Mouse (Mus musculus): ENCODE results near the gene Hoxc6. TPM values are rescaled to one million over a fixed set of nuclear protein-coding genes. Genes with fewer than 3 reads are reported as not detected.
A peak's percentile ranks its signal among the peaks of the same experiment; 100 is the strongest.

The Hoxc6 gene
- polyA plus RNA-seq, 1 experiment from 2014 or later: 0.11 TPM

GRCm38 (mm10) chr15:102970740-102971139 is 27.3 kb upstream of the Hoxc6 start:
- no peak overlapping the region for H3K27ac ChIP-seq (replicated peaks)
- no peak overlapping the region for H3K4me3 ChIP-seq (replicated peaks)
- H3K9ac ChIP-seq: no peak overlapping the region
- peaks cover 8% of the 10 kb centered on the region; the same call in 1 of the 2 replicates for H3K4me1 ChIP-seq
- H3K9me3 ChIP-seq (replicated peaks): no peaks in the 10 kb centered on the region
- peaks cover 99% of the 10 kb centered on the region for H3K27me3 ChIP-seq
- no peaks in the 10 kb centered on the region for H3K36me3 ChIP-seq
- 1% methylated on average over 12 of the region's 12 CpGs for whole genome bisulfite sequencing
- ATAC-seq (ENCODE audit: insufficient number of reproducible peaks, low FRiP score, low TSS enrichment, low read depth): no peak
- H3K4me2 ChIP-seq (replicated peaks): no peak overlapping the region

- no peak overlapping the region for H3K4me2 ChIP-seq (replicated peaks)
- H3K36me3 ChIP-seq: no peaks in the 10 kb centered on the region
- H3K9me3 ChIP-seq (replicated peaks): no peaks in the 10 kb centered on the region
- no peak for ATAC-seq (ENCODE audit: insufficient number of reproducible peaks, low FRiP score, low TSS enrichment, low read depth)
- H3K9ac ChIP-seq: no peak overlapping the region
- 2% methylated on average over 21 of the region's 21 CpGs for WGBS
- peaks cover 7% of the 10 kb centered on the region; the same call in 1 of the 2 replicates for H3K4me1 ChIP-seq
- no peak overlapping the region for H3K4me3 ChIP-seq (replicated peaks)
- H3K27me3 ChIP-seq: peaks cover 99% of the 10 kb centered on the region
- no peak overlapping the region for H3K27ac ChIP-seq (replicated peaks)
Measured at GRCm38 (mm10) chr15:102972254-102972653, 25.8 kb upstream of the Hoxc6 start.

DNA sequence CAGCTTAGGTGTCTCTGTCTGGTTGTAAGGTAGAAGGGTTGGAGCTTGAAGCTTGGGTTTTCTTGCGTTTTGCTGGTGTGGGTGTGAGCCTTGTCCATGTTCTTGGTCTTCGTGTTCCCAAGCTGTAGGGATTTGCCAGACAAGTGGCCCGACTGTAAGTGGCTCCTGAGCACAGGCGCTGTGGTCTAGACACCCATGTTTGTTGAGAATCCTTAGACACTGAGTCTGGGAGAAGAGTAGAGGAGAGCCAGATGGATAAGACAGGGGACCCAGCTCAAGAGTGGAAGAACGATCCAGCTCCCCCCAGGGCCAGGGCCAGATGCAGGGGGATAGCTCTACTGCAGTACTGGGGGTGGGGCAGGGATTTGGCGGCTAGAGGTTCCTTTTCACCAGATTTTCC is 25.3 kb upstream of the Hoxc6 start:
- WGBS: 6% methylated on average over 6 of the region's 6 CpGs
- H3K4me1 ChIP-seq: peaks cover 10% of the 10 kb centered on the region; the same call in 1 of the 2 replicates
- no peak overlapping the region for H3K9ac ChIP-seq
- no peak overlapping the region for H3K27ac ChIP-seq (replicated peaks)
- H3K27me3 ChIP-seq: peaks cover 99% of the 10 kb centered on the region
- no peak for ATAC-seq (ENCODE audit: insufficient number of reproducible peaks, low FRiP score, low TSS enrichment, low read depth)
- H3K9me3 ChIP-seq (replicated peaks): no peaks in the 10 kb centered on the region
- no peak overlapping the region for H3K4me2 ChIP-seq (replicated peaks)
- H3K4me3 ChIP-seq (replicated peaks): no peak overlapping the region
- H3K36me3 ChIP-seq: no peaks in the 10 kb centered on the region

- H3K27ac ChIP-seq (replicated peaks): no peak overlapping the region
- H3K9me3 ChIP-seq (replicated peaks): no peaks in the 10 kb centered on the region
- H3K4me1 ChIP-seq: peaks cover 10% of the 10 kb centered on the region; the same call in 1 of the 2 replicates
- H3K27me3 ChIP-seq: peaks cover 100% of the 10 kb centered on the region
- H3K9ac ChIP-seq: no peak overlapping the region
- H3K4me2 ChIP-seq (replicated peaks): no peak overlapping the region
- H3K36me3 ChIP-seq: no peaks in the 10 kb centered on the region
- no peak overlapping the region for H3K4me3 ChIP-seq (replicated peaks)
- WGBS: 6% methylated on average over 7 of the region's 7 CpGs
- no peak for ATAC-seq (ENCODE audit: insufficient number of reproducible peaks, low FRiP score, low TSS enrichment, low read depth)
Measured at GRCm38 (mm10) chr15:102975034-102975433, 23.0 kb upstream of the Hoxc6 start.

DNA sequence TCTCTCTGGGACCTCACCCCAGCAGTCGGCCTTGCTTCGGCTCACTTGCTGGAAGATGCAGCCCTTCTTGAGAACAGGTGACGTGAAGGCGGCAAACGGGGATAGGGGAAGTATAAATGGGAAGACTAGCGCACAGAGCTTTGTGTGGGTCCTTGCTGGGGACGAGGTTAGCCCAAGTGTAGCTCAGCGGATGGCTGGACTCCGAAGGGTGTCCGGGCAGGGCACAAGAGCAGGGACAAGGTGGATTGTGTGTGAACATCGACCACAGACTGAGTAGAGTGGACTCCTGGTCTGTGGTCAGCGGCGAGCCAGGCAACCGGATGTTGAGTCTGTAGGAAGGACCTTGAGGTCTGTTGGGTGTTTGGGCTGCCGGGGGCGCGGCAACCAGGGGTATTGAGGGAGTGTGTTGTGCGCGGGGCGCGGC is 22.4 kb upstream of the Hoxc6 start:
- H3K9me3 ChIP-seq (replicated peaks): no peaks in the 10 kb centered on the region
- no peak overlapping the region for H3K27ac ChIP-seq (replicated peaks)
- 2% methylated on average over 21 of the region's 21 CpGs for WGBS
- no peaks in the 10 kb centered on the region for H3K36me3 ChIP-seq
- no peak; the same call in 1 of the 2 replicates for ATAC-seq (ENCODE audit: insufficient number of reproducible peaks, low FRiP score, low TSS enrichment, low read depth)
- no peak overlapping the region for H3K4me2 ChIP-seq (replicated peaks)
- H3K4me3 ChIP-seq (replicated peaks): no peak overlapping the region
- peaks cover 10% of the 10 kb centered on the region; the same call in 1 of the 2 replicates for H3K4me1 ChIP-seq
- no peak overlapping the region for H3K9ac ChIP-seq
- H3K27me3 ChIP-seq: peaks cover 100% of the 10 kb centered on the region

GRCm38 (mm10) chr15:102976171-102976570 is 21.9 kb upstream of the Hoxc6 start, which contains the start of gene Hoxc9:
Gene Hoxc9, plus strand, starts transcription at chr15:102976439.
- no peak within 1 kb of the TSS for H3K27ac ChIP-seq (replicated peaks)
- WGBS: 4% methylated on average over 19 of the region's 20 CpGs

GRCm38 (mm10) chr15:102976631-102977422 is 21.2 kb upstream of the Hoxc6 start:
- Histone ChIP-seq H3K4me3 (replicated peaks) (peak overlapping the region; percentile 19), H3K4me1 (peaks cover 16% of the 10 kb centered on the region), H3K27me3 (peaks cover 100% of the 10 kb centered on the region), H3K4me2 (replicated peaks) (peak overlapping the region; percentile 12), H3K36me3 (no peaks in the 10 kb centered on the region), H3K27ac (replicated peaks) (no peak overlapping the region), H3K9me3 (replicated peaks) (no peaks in the 10 kb centered on the region), H3K9ac (no peak overlapping the region)
- ATAC-seq (ENCODE audit: insufficient number of reproducible peaks, low FRiP score, low TSS enrichment, low read depth): no peak
- WGBS: 1% methylated on average over 37 of the region's 37 CpGs

More at GRCm38 (mm10) chr15:102976171-102976570, 21.9 kb upstream of the Hoxc6 start, which contains the start of gene Hoxc9:
- Histone ChIP-seq H3K4me3 (replicated peaks) (peak within 1 kb of the TSS; percentile 19), H3K9me3 (replicated peaks) (no peaks in the 10 kb centered on the region), H3K36me3 (no peaks in the 10 kb centered on the region), H3K9ac (no peak within 1 kb of the TSS), H3K4me1 (peaks cover 10% of the 10 kb centered on the region; the same call in 1 of the 2 replicates), H3K4me2 (replicated peaks) (peak within 1 kb of the TSS; percentile 12), H3K27me3 (peaks cover 100% of the 10 kb centered on the region)
- no peak for ATAC-seq (ENCODE audit: insufficient number of reproducible peaks, low FRiP score, low TSS enrichment, low read depth)

GRCm38 (mm10) chr15:102977423-102977974 is 20.6 kb upstream of the Hoxc6 start:
- Histone ChIP-seq H3K4me2 (replicated peaks) (peak overlapping the region; percentile 12), H3K9me3 (replicated peaks) (no peaks in the 10 kb centered on the region), H3K9ac (no peak overlapping the region), H3K27me3 (peaks cover 100% of the 10 kb centered on the region), H3K4me3 (replicated peaks) (peak overlapping the region; percentile 19), H3K27ac (replicated peaks) (no peak overlapping the region), H3K36me3 (no peaks in the 10 kb centered on the region), H3K4me1 (peaks cover 20% of the 10 kb centered on the region)
- ATAC-seq (ENCODE audit: insufficient number of reproducible peaks, low FRiP score, low TSS enrichment, low read depth): no peak
- 4% methylated on average over 16 of the region's 16 CpGs for WGBS

DNA sequence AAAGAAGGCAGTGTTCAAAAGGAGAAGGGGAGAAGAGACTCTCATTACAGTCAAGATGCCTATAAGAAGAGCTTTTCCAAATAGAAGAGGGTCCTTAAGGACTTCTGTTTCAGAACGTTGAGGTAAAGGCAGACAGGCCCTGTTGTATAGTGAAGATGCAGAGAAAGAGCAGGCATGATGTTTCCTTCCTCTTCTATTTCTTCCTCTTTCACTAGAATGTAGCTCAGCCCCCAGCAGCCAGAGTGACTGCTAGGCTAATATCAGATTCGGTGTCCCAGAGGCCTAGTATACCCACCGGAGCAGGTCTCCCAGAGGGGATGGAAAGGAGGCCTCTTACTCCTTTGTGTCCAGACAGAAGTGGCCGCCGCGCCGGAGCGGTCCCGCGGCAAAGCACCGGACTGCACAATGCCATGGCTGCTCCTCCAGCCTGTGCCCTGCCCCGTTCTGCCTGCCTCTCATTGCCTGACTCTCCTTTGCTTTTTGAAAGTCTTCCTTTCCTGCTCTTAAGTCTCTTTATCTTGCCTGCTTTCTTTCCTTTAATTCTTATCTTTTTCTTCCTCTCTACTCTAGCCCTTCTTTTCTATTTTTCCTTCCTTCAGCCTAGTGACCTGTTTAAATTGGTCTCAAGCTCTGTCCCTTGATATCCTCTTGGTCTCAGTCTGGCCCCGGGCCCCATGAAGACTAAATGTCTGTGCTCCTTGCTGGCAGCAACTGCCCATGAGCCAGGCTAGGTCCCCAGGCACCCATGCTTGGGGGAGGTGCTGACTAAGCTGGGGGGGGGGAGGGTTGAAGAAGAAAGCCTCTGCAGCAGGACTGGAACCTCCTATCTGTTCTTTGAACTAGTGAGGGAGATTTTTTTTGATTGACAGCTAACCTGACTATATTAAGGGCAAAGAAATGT is 19.2 kb upstream of the Hoxc6 start:
- Histone ChIP-seq H3K36me3 (no peaks in the 10 kb centered on the region), H3K27me3 (peaks cover 99% of the 10 kb centered on the region), H3K4me2 (replicated peaks) (no peak overlapping the region), H3K9ac (no peak overlapping the region), H3K4me1 (peaks cover 20% of the 10 kb centered on the region), H3K27ac (replicated peaks) (no peak overlapping the region), H3K9me3 (replicated peaks) (no peaks in the 10 kb centered on the region), H3K4me3 (replicated peaks) (no peak overlapping the region)
- ATAC-seq (ENCODE audit: insufficient number of reproducible peaks, low FRiP score, low TSS enrichment, low read depth): no peak
- WGBS: 3% methylated on average over 13 of the region's 13 CpGs

DNA sequence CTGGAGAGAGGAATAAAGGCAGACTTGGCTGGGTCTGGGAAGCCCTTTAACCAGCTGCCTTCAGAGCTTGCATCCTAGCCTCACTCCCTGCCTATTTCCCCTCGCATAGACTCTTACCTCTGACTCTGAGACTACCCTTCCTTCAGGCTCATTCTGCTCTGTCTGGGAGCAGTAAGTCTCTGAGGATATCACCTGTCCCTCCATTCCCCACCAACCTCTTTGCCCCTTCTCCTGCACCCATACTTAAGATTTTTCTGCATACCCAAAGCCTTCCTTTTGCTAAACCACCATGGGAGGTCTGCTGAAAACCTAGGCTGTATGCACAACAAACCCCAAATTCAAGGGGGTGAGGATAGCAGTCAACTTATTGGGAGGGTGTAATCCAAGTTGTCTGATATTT is 18.1 kb upstream of the Hoxc6 start:
- 0% methylated on average over 1 of the region's 1 CpGs for WGBS
- ATAC-seq (ENCODE audit: insufficient number of reproducible peaks, low FRiP score, low TSS enrichment, low read depth): no peak
- Histone ChIP-seq H3K36me3 (no peaks in the 10 kb centered on the region), H3K4me2 (replicated peaks) (no peak overlapping the region), H3K27me3 (peaks cover 97% of the 10 kb centered on the region), H3K27ac (replicated peaks) (no peak overlapping the region), H3K9ac (no peak overlapping the region), H3K9me3 (replicated peaks) (no peaks in the 10 kb centered on the region), H3K4me1 (peaks cover 20% of the 10 kb centered on the region), H3K4me3 (replicated peaks) (no peak overlapping the region)

- H3K27me3 ChIP-seq: peaks cover 97% of the 10 kb centered on the region
- no peaks in the 10 kb centered on the region for H3K9me3 ChIP-seq (replicated peaks)
- no peak overlapping the region for H3K4me3 ChIP-seq (replicated peaks)
- WGBS: 2% methylated on average over 11 of the region's 11 CpGs
- no peak overlapping the region for H3K9ac ChIP-seq
- no peaks in the 10 kb centered on the region for H3K36me3 ChIP-seq
- no peak overlapping the region for H3K27ac ChIP-seq (replicated peaks)
- H3K4me1 ChIP-seq: peaks cover 20% of the 10 kb centered on the region
- no peak for ATAC-seq (ENCODE audit: insufficient number of reproducible peaks, low FRiP score, low TSS enrichment, low read depth)
- H3K4me2 ChIP-seq (replicated peaks): no peak overlapping the region
Measured at GRCm38 (mm10) chr15:102980352-102980751, 17.7 kb upstream of the Hoxc6 start.
